Comparison of ENCODE assay signal across 21 mouse cellular contexts in the genomic region with DNA sequence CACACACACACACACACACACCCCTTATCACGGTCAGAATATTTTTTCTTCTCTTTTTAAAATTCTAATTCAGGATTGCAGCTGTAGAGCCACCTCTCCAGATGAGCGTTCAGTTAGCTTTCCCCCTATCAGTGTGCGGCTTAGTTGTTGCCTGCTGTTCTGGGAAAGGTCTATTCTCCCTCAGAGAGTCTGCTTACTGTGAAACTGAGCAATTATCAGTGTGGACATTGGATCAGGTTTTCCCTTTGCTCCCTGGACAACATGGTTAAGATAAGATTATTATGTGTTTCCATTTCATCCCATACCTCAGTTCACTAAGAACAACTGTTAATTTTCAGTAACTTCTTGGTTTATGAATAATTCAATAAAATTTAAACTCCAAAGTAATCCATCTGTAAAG.
"Had no signal": no experiment of that assay in that cellular context is flagged by ENCODE, and none has a peak within 500 bp of the region (broad histone marks: within the 10 kb centered on the region; RNA-seq: fewer than 3 reads in every experiment).

No protein-coding gene starts in this region.

- H3K9me3 ChIP-seq: midbrain, embryonic 10.5 days; midbrain, embryonic 12.5 days; neural tube, embryonic 13.5 days; neural tube, embryonic 15.5 days; stomach, embryonic 15.5 days had no signal

- H3K9ac ChIP-seq: lung, embryonic 14.5 days; midbrain, embryonic 12.5 days; neural tube, embryonic 13.5 days; neural tube, embryonic 15.5 days; stomach, embryonic 15.5 days had no signal

- H3K4me2 ChIP-seq: lung, embryonic 14.5 days; midbrain, embryonic 12.5 days; neural tube, embryonic 13.5 days; neural tube, embryonic 15.5 days; stomach, embryonic 15.5 days had no signal

- DNase-seq: lung, adult 18-20 months; lung, embryonic 14.5 days; lung, postnatal 10 days; lung, postnatal 4 days; midbrain, embryonic 14.5 days; retina, postnatal 1 day; right cerebral cortex, adult 18-20 months; right cerebral cortex, postnatal 25 days; right cerebral cortex, postnatal 4 days; spleen, adult 18-20 months; thymus, adult 2 months; thymus, postnatal 25 days; thymus, postnatal 4 days had no signal

- ATAC-seq: midbrain, embryonic 16.5 days had no signal

- H3K27me3 ChIP-seq: midbrain, embryonic 12.5 days; neural tube, embryonic 13.5 days; neural tube, embryonic 15.5 days; stomach, embryonic 15.5 days had no signal

- H3K36me3 ChIP-seq: midbrain, embryonic 10.5 days; midbrain, embryonic 12.5 days; neural tube, embryonic 13.5 days; neural tube, embryonic 15.5 days; stomach, embryonic 15.5 days had no signal

- H3K4me3 ChIP-seq: midbrain, embryonic 10.5 days; midbrain, embryonic 12.5 days; myocyte; neural tube, embryonic 13.5 days; neural tube, embryonic 15.5 days; stomach, embryonic 15.5 days had no signal

- H3K27ac ChIP-seq: midbrain, embryonic 10.5 days; midbrain, embryonic 12.5 days; neural tube, embryonic 13.5 days; neural tube, embryonic 15.5 days; stomach, embryonic 15.5 days; stomach, postnatal 0 days had no signal

- H3K4me1 ChIP-seq: midbrain, embryonic 10.5 days; midbrain, embryonic 12.5 days; neural tube, embryonic 13.5 days; neural tube, embryonic 15.5 days; stomach, embryonic 15.5 days had no signal
